Mouse (Mus musculus): ENCODE data around the gene Ciart. TPM values are rescaled to one million over a fixed set of nuclear protein-coding genes. Genes with fewer than 3 reads are reported as not detected.

Gene Ciart
- polyA plus RNA-seq, 1 experiment, result 0.72 TPM

DNA sequence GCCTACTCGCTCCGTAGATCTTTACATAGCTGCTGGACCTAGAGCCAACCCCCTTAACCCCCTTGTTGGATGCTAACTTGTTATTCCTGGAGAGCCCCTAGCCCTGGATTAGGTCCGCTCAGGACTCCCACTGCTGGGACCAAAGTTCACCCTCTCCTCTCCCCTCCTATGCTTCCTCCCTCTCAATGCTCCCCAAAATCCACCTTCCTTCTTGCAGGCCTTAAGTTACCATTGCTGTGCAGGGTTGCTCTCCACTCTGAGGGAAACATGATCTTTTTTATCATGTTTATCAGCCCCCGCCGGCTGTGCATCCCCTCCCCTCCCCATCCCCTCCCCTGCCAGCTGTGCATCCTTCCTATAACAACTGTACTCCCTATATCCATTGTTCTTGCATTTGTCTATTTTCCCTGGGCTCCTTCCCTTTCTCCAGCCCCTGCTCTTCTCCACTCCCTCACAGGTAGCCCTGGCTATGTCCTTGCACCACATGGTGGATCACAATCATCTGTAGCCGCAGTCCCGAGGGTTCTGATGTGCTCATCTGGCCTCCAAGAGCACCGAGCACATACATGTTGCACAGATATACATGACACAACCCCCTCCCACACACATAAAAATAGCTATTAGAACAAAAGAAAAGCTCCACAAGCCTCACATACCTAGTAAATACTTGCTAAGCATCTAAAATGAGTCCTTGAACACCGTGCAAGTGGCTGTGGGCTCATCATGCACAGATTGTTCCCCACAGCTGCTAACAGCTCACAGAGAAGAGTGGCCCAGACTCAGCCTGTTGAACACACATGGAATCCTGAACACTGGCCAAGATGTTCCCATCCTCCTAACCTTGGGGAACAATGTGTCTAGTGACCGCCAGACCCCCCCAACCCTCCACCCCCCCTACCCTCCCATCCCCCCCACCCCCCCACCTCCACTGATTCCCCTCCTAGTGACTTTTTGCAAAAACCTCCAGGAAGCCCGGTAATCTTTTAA, 10.3 kb upstream of the Ciart start:
- Histone ChIP-seq H3K36me3 (ENCODE audit: control insufficient read depth, insufficient read depth, low read length) (peaks cover 5% of the 10 kb centered on the region; the same call in 1 of the 2 replicates), H3K4me1 (ENCODE audit: control insufficient read depth, insufficient read depth, insufficient read length, low read length) (peaks cover 9% of the 10 kb centered on the region; the same call in 1 of the 2 replicates), H3K27me3 (ENCODE audit: control insufficient read depth, insufficient read depth, low read length) (no peaks in the 10 kb centered on the region), H3K27ac (ENCODE audit: insufficient read depth, low read depth, low read length) (peak overlapping the region; percentile 61; the same call in 1 of the 2 replicates), H3K4me3 (ENCODE audit: low read depth, low read length) (no peak overlapping the region)
- 60% methylated on average over 11 of the region's 11 CpGs for WGBS
- TF ChIP-seq CTCF (IDR thresholded peaks at IDR 0.05; ENCODE audit: extremely low read depth, insufficient read length, insufficient replicate concordance, low read depth, low read length) (no peak), POLR2A (IDR thresholded peaks at IDR 0.05; ENCODE audit: low read depth, low read length) (no peak)

DNA sequence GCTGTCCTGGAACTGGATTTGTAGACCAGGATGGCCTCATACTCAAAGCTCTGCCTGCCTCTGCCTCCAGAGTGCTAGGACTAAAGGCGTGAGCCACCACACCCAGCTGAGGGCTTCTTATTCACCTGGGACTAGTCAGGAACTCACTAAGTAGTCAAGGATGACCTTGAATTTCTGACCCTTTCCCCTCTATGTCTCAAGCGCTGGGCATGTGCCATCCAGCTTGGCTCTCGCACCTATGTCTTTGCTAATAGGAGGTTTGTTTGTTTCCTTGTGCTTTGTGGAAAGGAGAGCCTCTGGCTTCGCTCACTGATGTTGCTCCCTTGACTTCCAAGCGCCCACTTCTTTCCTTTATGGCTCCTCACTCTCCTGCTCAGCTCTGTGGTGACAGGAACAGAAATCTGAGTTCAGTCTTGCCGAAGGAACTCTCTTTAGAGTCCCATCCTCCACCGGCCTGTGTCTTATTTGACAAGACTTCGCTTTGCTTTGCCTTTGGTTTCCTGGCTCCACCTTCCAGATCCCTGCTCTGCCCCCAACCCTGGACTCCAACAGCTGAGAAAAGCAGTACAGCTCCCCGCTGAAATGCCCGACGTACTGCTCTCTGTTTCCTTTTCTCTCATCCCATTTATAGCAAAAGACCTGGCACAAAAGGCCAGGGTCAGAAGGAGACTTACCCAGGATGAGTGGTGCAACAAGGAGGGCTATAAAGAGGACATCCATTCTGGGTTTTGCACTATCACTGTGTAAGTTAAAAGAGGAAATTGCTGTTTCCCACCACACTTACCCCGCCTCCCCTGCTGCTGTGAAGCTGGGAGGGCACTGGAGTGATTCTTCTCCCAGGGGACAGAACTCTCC, 9.4 kb upstream of the Ciart start, which contains the start of gene BC028528:
Gene BC028528, minus strand, starts transcription at position 795 of the 855 bp plus-strand sequence.
- Histone ChIP-seq H3K27ac (ENCODE audit: insufficient read depth, low read depth, low read length) (peak within 1 kb of the TSS; percentile 61), H3K4me1 (ENCODE audit: control insufficient read depth, insufficient read depth, insufficient read length, low read length) (peaks cover 10% of the 10 kb centered on the region; the same call in 1 of the 2 replicates), H3K36me3 (ENCODE audit: control insufficient read depth, insufficient read depth, low read length) (peaks cover 5% of the 10 kb centered on the region; the same call in 1 of the 2 replicates), H3K4me3 (ENCODE audit: low read depth, low read length) (peak within 1 kb of the TSS; percentile 35), H3K27me3 (ENCODE audit: control insufficient read depth, insufficient read depth, low read length) (no peaks in the 10 kb centered on the region)
- 50% methylated on average over 12 of the region's 12 CpGs for WGBS
- TF ChIP-seq POLR2A (IDR thresholded peaks at IDR 0.05; ENCODE audit: low read depth, low read length), result no peak
- TF ChIP-seq CTCF (IDR thresholded peaks at IDR 0.05; ENCODE audit: extremely low read depth, insufficient read length, insufficient replicate concordance, low read depth, low read length), result no peak

DNA sequence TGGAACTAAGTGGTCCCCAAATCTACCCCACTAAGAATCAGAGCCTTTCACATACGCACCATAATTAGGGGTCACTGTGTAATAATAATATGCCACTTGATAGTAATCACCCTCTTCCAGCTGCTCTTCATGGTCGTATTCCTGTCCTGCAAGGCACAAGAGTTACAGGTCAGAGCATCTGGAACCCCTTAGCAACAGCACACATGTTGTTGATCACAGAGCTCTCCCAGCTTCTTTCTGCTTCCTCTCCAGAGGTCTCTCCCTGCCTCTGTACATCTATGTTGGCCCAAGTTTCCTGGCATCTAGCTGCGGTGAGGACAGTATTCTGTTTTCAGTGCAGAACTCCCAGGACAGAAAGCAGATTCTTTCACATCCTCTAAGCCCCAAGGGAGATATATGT, 7.6 kb upstream of the Ciart start:
- 71% methylated on average over 3 of the region's 3 CpGs for WGBS
- Histone ChIP-seq H3K4me1 (ENCODE audit: control insufficient read depth, insufficient read depth, insufficient read length, low read length) (peaks cover 18% of the 10 kb centered on the region; the same call in 1 of the 2 replicates), H3K4me3 (ENCODE audit: low read depth, low read length) (no peak overlapping the region), H3K27me3 (ENCODE audit: control insufficient read depth, insufficient read depth, low read length) (no peaks in the 10 kb centered on the region), H3K36me3 (ENCODE audit: control insufficient read depth, insufficient read depth, low read length) (no peaks in the 10 kb centered on the region), H3K27ac (ENCODE audit: insufficient read depth, low read depth, low read length) (no peak overlapping the region)
- TF ChIP-seq CTCF (IDR thresholded peaks at IDR 0.05; ENCODE audit: extremely low read depth, insufficient read length, insufficient replicate concordance, low read depth, low read length), result no peak
- TF ChIP-seq POLR2A (IDR thresholded peaks at IDR 0.05; ENCODE audit: low read depth, low read length), result no peak

DNA sequence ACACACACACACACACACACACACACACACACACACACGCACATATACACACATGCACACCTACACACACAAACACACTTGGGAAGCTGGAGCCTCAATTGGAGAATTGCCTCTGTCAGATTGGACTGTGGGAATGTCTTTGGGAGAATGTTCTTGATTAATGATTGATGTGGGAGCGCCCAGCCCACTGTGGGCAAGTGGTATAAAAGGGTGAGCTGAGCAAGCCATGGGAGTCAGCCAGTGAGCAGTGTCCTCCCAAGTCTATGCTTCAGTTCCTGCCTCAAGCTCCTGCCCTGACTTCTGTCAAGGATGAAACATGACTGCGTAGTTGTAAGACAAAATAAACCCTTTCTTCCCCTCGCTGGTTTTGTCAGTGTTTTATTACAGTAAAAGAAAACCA, 5.5 kb upstream of the Ciart start:
- H3K4me1 ChIP-seq (ENCODE audit: control insufficient read depth, insufficient read depth, insufficient read length, low read length), result peaks cover 21% of the 10 kb centered on the region; the same call in 1 of the 2 replicates
- no peaks in the 10 kb centered on the region for H3K36me3 ChIP-seq (ENCODE audit: control insufficient read depth, insufficient read depth, low read length)
- no peaks in the 10 kb centered on the region for H3K27me3 ChIP-seq (ENCODE audit: control insufficient read depth, insufficient read depth, low read length)
- no peak for TF ChIP-seq CTCF (IDR thresholded peaks at IDR 0.05; ENCODE audit: extremely low read depth, insufficient read length, insufficient replicate concordance, low read depth, low read length)
- peak; percentile 77; the same call in 1 of the 2 replicates for TF ChIP-seq POLR2A (IDR thresholded peaks at IDR 0.05; ENCODE audit: low read depth, low read length)
- H3K4me3 ChIP-seq (ENCODE audit: low read depth, low read length), result no peak overlapping the region
- WGBS, result 36% methylated on average over 4 of the region's 4 CpGs
- no peak overlapping the region for H3K27ac ChIP-seq (ENCODE audit: insufficient read depth, low read depth, low read length)

DNA sequence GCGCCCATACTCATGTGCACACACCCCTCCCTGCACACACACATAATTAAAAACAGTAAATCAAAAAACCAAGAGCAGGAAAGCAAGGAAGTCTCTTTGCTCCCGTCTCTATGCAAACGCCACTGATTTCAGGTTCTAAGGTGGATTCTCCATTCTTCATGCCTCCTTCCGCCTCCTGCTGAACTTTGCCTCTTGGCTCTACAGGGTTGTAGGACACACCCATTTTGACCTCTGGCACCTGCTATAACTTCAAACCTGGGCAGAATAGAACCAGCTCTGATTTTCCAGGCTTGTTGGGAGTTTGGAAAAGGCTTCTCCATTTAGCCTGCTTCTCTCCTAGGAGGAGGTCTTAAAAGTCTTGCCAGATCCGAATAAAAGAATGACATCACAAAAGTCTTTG, 2.3 kb upstream of the Ciart start:
- Histone ChIP-seq H3K4me1 (ENCODE audit: control insufficient read depth, insufficient read depth, insufficient read length, low read length) (peaks cover 24% of the 10 kb centered on the region; the same call in 1 of the 2 replicates), H3K27me3 (ENCODE audit: control insufficient read depth, insufficient read depth, low read length) (no peaks in the 10 kb centered on the region), H3K27ac (ENCODE audit: insufficient read depth, low read depth, low read length) (peak overlapping the region; percentile 92), H3K4me3 (ENCODE audit: low read depth, low read length) (no peak overlapping the region), H3K36me3 (ENCODE audit: control insufficient read depth, insufficient read depth, low read length) (no peaks in the 10 kb centered on the region)
- peak; percentile 26; the same call in 1 of the 2 replicates for TF ChIP-seq POLR2A (IDR thresholded peaks at IDR 0.05; ENCODE audit: low read depth, low read length)
- no peak for TF ChIP-seq CTCF (IDR thresholded peaks at IDR 0.05; ENCODE audit: extremely low read depth, insufficient read length, insufficient replicate concordance, low read depth, low read length)
- 38% methylated on average over 5 of the region's 5 CpGs for WGBS

DNA sequence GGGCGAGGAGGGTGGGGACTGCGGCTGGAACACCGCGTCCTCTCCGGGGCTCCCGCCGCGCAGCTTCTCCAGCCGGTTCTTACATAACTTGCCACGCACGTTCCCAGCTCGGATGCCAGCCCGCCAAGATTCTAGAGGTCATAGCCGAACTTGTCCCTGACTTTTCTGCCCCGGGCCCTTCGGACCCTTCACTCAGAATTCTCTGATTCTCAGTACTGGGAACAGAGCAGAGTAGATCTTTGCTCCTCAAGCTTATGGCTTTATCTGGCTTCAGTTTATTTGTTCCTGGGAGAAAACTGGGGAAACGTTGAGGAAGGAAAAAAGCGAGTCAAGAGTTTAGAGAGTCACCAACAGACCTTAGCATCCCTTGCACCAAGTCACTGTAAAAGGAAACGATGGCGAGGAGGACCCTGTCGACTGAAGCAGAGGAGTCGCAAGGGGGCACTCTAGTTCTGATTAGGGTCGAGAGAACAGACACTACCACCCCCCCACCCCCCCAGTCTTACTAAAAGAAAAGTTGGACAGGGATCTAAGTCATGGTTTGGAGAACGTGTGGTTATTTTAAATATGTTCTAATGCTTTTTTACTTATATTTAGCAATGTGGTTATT, 870 bp upstream of the Ciart start:
- H3K4me3 ChIP-seq (ENCODE audit: low read depth, low read length), result peak overlapping the region; percentile 75
- H3K4me1 ChIP-seq (ENCODE audit: control insufficient read depth, insufficient read depth, insufficient read length, low read length), result peaks cover 23% of the 10 kb centered on the region; the same call in 1 of the 2 replicates
- no peaks in the 10 kb centered on the region for H3K27me3 ChIP-seq (ENCODE audit: control insufficient read depth, insufficient read depth, low read length)
- H3K27ac ChIP-seq (ENCODE audit: insufficient read depth, low read depth, low read length), result peak overlapping the region; percentile 84
- TF ChIP-seq POLR2A (IDR thresholded peaks at IDR 0.05; ENCODE audit: low read depth, low read length) (no peak), CTCF (IDR thresholded peaks at IDR 0.05; ENCODE audit: extremely low read depth, insufficient read length, insufficient replicate concordance, low read depth, low read length) (peak; percentile 73; the same call in 1 of the 2 replicates)
- 2% methylated on average over 24 of the region's 24 CpGs for WGBS
- H3K36me3 ChIP-seq (ENCODE audit: control insufficient read depth, insufficient read depth, low read length), result no peaks in the 10 kb centered on the region

Data from small intestine, adult 2 months (tissue).